Mouse (Mus musculus) stomach, postnatal 0 days (tissue): Measurements from ENCODE around the gene Ubl4a.

Experiments
- CTCF ChIP-seq: IDR thresholded peaks from 2 replicates; pipeline ENCODE4 v1.5.1; 2016; ENCODE audit warnings: antibody characterized with exemption, low read depth, mild to moderate bottlenecking, moderate library complexity
- EP300 ChIP-seq: optimal IDR thresholded peaks from 2 replicates; pipeline ENCODE3; 2016; ENCODE audit warnings: antibody characterized with exemption

DNA sequence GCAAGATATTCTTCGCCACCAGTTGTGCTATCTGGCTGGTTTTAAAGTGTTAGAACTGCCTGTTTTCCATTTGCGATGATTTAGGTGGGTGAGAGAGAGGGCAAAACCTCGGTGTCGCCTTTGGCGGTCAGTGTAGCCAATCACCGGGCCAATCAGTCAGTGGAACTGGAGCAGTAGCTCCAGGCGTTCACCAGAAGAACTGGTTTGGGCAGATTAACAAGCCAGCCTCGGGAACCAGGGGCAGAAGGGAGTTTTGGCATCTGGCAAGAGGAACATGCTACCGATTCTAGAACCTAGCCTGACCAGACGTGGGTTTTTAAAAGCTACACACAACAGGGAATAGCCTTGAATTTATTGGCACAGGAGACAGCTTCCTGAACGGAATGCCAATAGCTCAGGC lies 13.8 kb downstream of the Ubl4a start:
- no peak for TF ChIP-seq CTCF
- TF ChIP-seq EP300: no peak
